Mouse (Mus musculus): Measurements from ENCODE around the gene Capn13.

GRCm38 (mm10) chr17:73401272-73401671 is 606 bp upstream of the Capn13 start:
- TF ChIP-seq CTCF (IDR thresholded peaks at IDR 0.05; ENCODE audit: borderline replicate concordance, insufficient read depth, low read depth, low read length) (no peak), POLR2A (IDR thresholded peaks at IDR 0.05; ENCODE audit: borderline replicate concordance, insufficient read depth, low read length) (no peak)

Measured in cerebellum, adult 2 months (tissue).